Mouse (Mus musculus) left cerebral cortex, adult 18-20 months (tissue): ENCODE data around the gene Brdt. TPM values are rescaled to one million over a fixed set of nuclear protein-coding genes. Genes with fewer than 3 reads are reported as not detected.

Experiments used
- DNase-seq, 2 experiments: peaks; one replicate each; pipeline ENCODE4 v3.0.0; 2021 to 2022; ENCODE audit warnings: low spot score in 2 of 2, mixed read lengths in 1 of 2
- long read RNA-seq, 2 experiments: library from polyadenylated mRNA; stranded (forward); transcript quantifications; one replicate each; pipeline ENCODE4 v2.0.0; 2021
- total RNA-seq, 2 experiments: library from RNA; stranded (reverse); gene quantifications; 2 replicates each; pipeline ENCODE4 v1.2.3; 2021

The Brdt gene
- total RNA-seq = 10 to 100 TPM; 16.4 to 16.6 TPM
- long read RNA-seq, experiment 1, partial matches to known transcripts = 6 of 8 reads
- long read RNA-seq, experiment 1, other reads (novel, unspliced or antisense) = 2 of 8 reads
- long read RNA-seq, experiment 2, partial matches to known transcripts = 1 of 3 reads
- long read RNA-seq, experiment 2, other reads (novel, unspliced or antisense) = 2 of 3 reads

- DNase-seq = no peak
These were observed at the start of gene Brdt for GRCm38 (mm10) chr5:107330916-107331421. Gene Brdt, plus strand, starts transcription at chr5:107331159.

DNA sequence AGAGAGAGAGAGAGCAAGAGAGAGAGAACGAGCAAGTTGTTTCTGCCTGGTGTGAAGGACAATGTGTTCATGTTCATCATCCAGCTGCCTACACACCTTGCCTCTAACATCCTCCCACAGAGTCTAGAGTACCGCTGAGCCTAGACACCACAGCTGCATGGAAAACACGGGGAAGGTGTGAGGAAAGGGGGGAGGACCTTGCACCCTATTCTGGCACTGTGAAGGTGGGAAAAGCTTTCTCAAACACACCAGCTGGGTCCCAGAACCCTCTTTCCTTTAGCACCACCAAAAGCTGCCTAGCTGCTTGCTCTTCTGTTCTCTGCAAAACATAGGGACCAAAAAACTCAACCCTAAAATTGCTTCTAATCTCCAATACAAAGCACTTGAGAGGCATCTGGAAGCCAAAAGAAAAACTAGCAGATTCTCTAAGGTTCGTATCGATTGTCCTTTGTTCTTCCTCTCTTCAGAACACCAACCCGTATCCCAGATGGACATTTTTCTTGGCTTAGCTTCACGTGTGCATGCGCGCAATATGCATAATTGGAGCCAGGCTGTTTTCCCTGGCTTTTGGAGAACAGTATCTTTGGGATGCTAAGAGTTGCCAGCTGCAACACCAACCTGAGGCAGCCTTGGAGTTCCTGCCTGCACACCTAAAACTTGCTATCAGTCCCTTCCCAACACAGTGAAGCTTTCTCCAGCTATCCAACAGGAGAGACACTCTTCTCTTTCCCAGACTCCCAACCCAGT lies 48.2 kb upstream of the Brdt start:
- DNase-seq = peak; percentile 8 to 17

DNA sequence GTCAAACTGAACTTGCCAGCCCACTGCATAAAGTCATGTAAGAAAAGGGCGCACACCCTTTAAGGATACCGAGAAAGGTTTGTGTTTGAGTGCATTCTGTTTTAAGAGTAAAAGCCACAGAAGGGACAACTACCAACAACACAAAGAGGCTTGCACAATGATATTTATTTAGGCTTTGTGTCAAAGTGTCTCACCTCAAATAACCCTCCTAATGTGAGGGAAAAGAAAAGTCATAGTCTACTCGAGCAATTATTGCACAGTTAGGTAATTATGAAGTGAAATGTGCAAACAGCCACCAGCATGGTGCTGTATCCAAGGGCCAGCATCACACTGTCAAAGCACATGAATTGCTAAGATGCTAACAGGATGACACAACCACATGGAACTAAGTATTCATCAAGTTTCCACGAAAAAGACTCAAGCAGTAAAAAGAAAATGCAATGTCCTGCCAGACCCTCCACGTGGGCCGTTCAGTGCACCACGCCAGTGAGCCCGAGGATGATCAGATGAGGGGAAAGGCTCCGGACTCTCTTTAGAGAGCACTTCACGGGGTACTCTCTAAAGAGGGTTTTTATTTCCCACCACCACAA lies 46.9 kb upstream of the Brdt start:
- DNase-seq = no peak

DNA sequence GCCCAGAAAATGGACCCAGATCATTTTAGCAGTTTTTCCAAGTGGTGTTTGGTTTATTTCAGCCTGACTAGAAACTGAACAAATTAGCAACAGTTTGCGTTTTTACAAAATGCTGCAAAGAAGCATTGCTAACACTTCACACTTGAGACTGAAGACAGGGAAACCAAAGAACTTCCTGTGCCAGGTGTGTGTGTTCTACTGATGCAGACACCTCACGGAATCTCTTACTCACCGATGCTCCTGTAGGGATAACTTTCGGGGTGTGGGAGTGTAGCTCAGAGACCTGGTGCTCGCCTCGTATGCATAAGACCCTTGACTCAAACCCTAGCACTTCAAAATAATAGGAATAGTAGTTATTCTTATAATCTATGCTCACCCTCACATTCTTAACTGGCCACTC lies 45.4 kb upstream of the Brdt start:
- no peak for DNase-seq

- peak; percentile 52 to 74 for DNase-seq
These were observed 43.6 kb upstream of the Brdt start for GRCm38 (mm10) chr5:107287254-107287907.

GRCm38 (mm10) chr5:107287908-107288267 lies 43.1 kb upstream of the Brdt start:
- no peak for DNase-seq

- peak; percentile 37 to 48 for DNase-seq
These were observed 42.3 kb upstream of the Brdt start for GRCm38 (mm10) chr5:107288427-107289233.

DNA sequence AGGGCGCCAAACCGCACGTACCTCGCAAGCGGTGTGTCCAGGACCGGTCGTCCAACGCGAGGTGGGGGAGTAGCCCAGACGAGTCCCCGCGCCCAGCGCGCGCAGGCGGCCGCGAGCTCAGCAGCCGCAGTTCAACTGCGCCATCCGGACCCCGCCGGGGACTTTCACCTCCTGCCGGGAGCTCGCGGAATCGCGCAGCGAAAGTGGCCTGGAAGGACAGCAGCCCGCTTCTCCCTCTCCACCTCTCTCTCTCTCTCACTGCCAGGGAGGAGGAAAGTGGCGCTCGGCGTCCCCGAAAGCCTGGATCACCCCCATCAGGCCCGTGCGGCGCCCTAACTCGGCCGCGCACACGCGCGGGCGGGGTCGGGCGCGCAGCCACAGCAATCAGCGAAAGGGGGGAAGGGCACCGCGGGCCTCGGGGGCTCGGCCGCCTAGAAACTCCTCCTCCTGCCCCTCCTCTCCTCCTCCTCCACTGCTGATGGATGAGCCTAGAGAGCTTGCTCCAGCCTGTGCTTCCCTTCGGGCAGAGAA lies 41.7 kb upstream of the Brdt start, which contains the start of gene Tgfbr3:
TSS of gene Tgfbr3 (minus strand) at position 396 of the 531 bp plus-strand sequence.
- peak; percentile 68 to 73 for DNase-seq

DNA sequence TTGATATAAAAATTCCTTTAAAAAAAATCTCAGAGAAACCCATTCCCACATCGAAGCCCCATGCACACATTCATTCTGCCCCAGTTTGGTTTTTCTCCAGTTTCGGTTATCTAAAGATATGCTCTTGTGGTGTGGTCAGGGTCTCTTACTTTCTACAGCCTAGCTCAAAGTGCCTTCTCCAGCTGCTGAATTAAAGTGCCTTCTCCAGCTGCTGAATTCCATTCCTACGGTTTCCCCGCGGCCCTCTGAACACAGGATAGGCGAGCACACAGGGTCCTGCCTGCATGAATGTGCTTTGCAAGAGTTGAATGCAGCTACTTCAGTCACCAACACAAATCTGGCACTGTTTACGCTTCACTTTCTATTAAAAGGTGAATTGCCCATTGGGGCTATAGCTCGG lies 41.0 kb upstream of the Brdt start:
- no peak for DNase-seq

DNA sequence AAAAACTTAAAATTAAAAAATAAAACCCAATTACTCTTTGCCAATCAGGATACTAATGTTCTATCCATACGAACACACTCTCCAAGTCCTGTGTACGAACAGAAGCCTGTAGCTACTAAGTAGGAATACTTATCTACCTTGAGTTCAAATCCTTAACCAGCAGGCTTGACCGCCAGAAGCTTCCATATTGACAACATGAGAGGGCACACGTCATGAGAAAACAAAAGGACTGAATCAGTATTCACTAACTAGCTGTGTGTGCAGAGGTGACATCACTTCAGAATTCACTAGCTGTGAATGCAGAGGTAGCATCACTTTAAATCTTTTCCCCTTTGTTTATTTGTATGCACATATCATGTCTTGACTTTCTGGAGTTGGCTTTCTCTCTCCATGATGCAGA lies 36.9 kb upstream of the Brdt start:
- DNase-seq = no peak

GRCm38 (mm10) chr5:107295061-107295816 lies 35.7 kb upstream of the Brdt start:
- no peak for DNase-seq

GRCm38 (mm10) chr5:107295817-107296511 lies 35.0 kb upstream of the Brdt start:
- no peak for DNase-seq

DNA sequence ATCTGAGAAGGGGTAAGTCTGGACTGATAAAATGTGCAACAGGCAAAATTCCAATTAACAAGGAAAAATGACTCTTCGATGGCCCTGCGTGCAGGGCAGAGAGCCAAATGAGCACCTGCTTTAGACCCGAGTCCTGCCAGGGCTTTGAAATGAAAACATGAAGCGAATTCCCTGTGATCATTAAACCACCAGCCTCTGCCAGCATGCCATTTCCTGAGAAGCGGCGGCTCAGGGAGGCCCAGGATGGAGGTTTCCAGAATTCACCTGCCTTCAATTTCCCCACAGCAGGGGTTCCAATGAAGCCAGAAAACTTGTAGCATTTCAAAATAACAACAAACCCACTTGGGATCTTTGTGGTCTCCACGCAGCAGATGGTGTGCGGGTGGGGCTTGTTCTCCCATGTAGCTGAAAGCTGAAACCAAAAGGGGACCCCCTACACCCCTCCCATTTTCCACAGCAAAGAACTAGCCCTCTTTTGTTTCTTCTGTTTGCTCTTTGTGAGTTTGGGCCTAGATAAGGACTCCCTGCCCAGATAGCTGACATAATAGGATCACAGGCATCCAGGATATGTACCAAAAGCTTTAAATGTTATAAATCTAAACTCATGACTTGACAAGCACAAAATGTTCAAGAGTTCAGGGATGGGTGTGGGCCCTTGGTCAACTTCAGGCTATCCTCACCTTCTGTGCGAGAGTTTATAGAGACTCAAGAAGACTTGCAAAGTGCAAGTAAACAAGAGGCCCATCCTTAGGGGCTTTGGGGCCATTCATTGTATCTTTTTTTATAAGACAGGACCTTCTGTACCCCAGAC lies 34.2 kb upstream of the Brdt start:
- DNase-seq = no peak

DNA sequence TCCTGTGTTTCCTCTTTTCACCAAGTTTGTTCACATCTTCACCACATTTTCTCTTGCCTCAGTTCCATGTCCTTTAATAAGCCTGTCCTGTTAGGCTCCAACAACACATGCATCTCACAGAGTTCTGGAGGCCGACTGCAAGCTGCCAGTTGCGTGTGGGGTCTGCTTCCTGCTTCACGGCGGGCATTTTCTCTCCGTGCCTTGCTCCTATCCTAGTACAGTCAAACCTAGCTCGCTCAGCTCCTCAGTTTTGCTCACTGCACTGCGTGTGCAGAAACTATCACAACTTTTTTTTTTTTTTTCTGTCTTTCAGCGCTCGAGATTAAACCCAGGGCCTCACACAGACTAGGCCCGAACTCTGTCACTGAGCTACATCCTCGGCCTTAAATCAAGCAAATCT lies 32.1 kb upstream of the Brdt start:
- DNase-seq = no peak

- no peak for DNase-seq
These were observed 27.6 kb upstream of the Brdt start for GRCm38 (mm10) chr5:107303350-107303861.

DNA sequence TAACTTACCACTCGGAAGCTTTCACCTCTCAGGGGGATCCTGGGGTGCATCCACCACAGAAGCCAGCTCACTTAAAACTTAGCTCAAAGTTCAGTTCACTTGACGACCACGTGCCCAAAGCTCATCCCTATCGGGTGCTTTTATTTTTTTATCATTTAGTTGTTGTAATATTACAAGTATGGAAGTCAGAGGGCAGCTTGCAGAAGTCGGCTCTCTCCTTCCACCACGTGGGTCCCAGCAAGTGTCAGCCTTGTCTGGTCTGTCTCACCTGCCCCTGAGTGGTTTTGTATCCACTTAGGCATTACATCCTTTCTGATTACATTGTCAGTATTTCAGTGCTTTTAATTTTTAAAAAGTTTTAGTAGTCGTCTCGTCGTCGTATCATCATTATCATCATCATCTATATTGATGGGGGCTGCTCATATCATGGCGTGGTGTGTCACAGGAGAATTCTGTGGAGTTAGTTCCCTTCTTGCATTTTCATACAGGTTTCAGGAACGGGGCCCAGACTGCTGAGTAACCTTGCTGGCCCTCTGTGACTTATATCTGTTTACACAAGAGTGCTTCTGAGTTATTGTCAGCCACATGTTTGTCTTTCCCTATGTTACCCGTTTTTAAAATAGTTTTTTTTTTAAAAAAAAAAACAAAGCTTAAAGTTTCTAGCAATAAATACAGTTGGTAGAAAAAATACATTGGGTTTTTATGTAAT lies 26.7 kb upstream of the Brdt start:
- DNase-seq = no peak

DNA sequence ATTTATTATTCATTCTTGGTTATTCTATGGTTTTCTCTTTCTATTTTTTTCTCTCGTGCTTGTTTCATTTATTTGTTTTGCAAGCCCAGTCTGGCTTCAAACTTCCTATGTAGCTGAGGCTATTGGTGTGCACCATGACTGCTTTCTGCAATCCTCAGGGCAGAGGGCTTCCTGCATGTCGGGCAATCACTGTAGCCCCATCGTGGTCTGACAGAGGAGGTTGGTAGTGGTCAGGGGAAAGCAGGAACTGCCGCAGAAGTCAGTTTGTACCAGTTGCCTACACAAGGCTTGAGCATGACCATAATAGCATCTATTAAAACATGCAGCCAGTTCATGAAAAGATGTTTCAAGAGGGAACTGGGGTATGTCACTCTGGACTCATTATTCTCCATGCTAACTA lies 23.5 kb upstream of the Brdt start:
- DNase-seq = no peak

GRCm38 (mm10) chr5:107317141-107317540 lies 13.8 kb upstream of the Brdt start:
- DNase-seq = no peak
